Mouse (Mus musculus) forebrain, embryonic 12.5 days (tissue): ENCODE measurements around the gene Nes. TPM values are rescaled to one million over a fixed set of nuclear protein-coding genes. Genes with fewer than 3 reads are reported as not detected.

Experiments
- ATAC-seq: fragments of 200-750 bp; cut with Nextera tagmentation; 2 replicates; pipeline ENCODE4 v1.8.0; 2017; ENCODE audit warnings: moderate TSS enrichment; ENCODE audit not compliant: low FRiP score
- H3K27ac ChIP-seq: fragments of 300-500 bp; sonication (generic); 2 replicates; pipeline ENCODE4 v1.5.1; 2016; ENCODE audit warnings: mild to moderate bottlenecking
- H3K27me3 ChIP-seq: fragments of 300-500 bp; sonication (generic); 2 replicates; pipeline ENCODE4 v1.6.1; 2016; ENCODE audit warnings: mild to moderate bottlenecking
- H3K36me3 ChIP-seq: fragments of 300-500 bp; sonication (generic); replicated peaks from 2 replicates; pipeline ENCODE4 v1.6.1; 2016; ENCODE audit warnings: mild to moderate bottlenecking
- H3K4me1 ChIP-seq: fragments of 300-500 bp; sonication (generic); 2 replicates; pipeline ENCODE4 v1.6.1; 2016
- H3K4me2 ChIP-seq: fragments of 300-500 bp; sonication (generic); 2 replicates; pipeline ENCODE4 v1.6.1; 2016; ENCODE audit warnings: mild to moderate bottlenecking, moderate library complexity
- H3K4me3 ChIP-seq: fragments of 300-500 bp; sonication (generic); replicated peaks from 2 replicates; pipeline ENCODE4 v1.5.1; 2016; ENCODE audit warnings: mild to moderate bottlenecking
- H3K9ac ChIP-seq: fragments of 300-500 bp; sonication (generic); 2 replicates; pipeline ENCODE4 v1.6.1; 2016; ENCODE audit warnings: mild to moderate bottlenecking
- H3K9me3 ChIP-seq: fragments of 300-500 bp; sonication (generic); 2 replicates; pipeline ENCODE4 v1.6.1; 2016
- WGBS: fragments of 180-500 bp; shearing (Covaris S2); methylation state at CpG from one replicate; pipeline ENCODE4 v1.1.7; 2016; 5-methylcytosine and 5-hydroxymethylcytosine counted together
- polyA plus RNA-seq: library from polyadenylated mRNA; unstranded; fragments of >200 nt; fragmentation: Nextera tagmentation; extraction: Ambion mirVana; gene quantifications from 2 replicates; pipeline ENCODE4 v1.2.1, GENCODE M21; 2016

Gene Nes
- polyA plus RNA-seq, 1 experiment from 2014 or later: 148 TPM

DNA sequence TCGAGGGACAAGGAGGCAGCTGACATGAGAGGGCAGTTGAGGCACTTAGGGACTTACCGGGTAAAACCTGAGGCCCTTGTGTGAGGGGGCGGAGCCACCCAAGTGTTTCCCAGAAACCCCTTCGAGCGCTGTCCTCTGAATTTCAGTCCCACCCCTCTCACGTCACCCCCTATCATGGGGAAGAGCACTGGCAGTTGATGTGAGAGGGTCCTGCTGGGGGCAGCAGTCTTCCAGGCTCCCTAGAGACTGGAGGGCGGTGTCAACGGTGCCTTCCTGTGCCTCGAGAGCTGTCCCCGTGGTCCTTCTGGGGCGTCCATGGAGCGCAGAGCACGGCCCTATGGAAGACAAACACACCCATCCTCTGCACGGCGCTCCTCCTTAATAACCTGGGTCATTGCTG, 16.8 kb downstream of the Nes start:
- Histone ChIP-seq H3K27ac (peak overlapping the region; percentile 80), H3K9me3 (no peaks in the 10 kb centered on the region), H3K4me2 (peak overlapping the region; percentile 77), H3K27me3 (peaks cover 42% of the 10 kb centered on the region), H3K9ac (peak overlapping the region; percentile 56), H3K36me3 (no peaks in the 10 kb centered on the region), H3K4me3 (peak overlapping the region; percentile 39), H3K4me1 (peaks cover 56% of the 10 kb centered on the region)
- WGBS: under 1% methylated on average over 15 of the region's 15 CpGs
- peak; percentile 59 for ATAC-seq

DNA sequence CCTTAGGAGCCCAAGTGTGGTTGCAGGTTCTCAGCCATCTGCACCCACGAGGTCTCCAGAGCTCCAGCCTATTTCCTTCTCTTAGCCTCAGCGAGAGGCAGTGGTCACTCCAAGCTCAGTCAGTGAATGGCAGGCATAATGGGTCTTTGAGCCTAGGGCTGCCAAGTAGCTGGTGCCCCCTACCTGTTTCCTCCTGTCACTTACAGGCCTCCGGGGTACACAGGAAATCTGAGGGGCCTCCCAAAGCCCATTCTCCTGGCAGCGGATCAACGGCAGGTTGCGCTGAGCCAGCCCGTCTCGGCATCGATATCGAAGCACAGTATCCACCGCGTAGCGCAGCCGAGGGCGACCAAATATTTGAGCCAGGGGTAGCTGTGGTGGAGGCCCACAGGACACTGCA, 17.2 kb downstream of the Nes start:
- H3K36me3 ChIP-seq: no peaks in the 10 kb centered on the region
- H3K4me3 ChIP-seq: peak overlapping the region; percentile 39
- H3K4me1 ChIP-seq: peaks cover 51% of the 10 kb centered on the region
- H3K4me2 ChIP-seq: peak overlapping the region; percentile 77
- peak overlapping the region; percentile 80 for H3K27ac ChIP-seq
- 7% methylated on average over 15 of the region's 15 CpGs for WGBS
- H3K9ac ChIP-seq: peak overlapping the region; percentile 56
- no peaks in the 10 kb centered on the region for H3K9me3 ChIP-seq
- H3K27me3 ChIP-seq: peaks cover 46% of the 10 kb centered on the region
- peak; percentile 1; the same call in 1 of the 2 replicates for ATAC-seq

DNA sequence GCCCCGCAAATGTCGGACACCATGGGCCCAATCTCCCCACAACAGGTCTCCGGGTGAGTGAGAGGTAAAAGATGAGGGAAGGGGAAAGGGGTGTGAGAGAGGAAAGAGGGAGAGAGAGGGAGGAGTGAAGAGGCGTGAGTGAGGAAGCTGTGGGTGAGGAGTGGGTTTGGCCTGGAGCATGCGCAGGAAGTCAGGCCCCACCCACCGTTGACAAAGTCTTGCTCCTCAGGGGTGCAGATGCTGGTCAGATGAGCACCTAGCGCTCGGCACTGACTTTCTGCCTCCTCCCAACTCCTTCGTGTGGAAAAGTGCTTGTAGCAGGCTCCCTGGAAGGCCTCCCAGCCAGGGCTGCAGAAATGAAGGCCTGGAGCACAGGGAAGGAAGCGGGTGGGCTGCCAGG, 19.1 kb downstream of the Nes start:
- H3K4me3 ChIP-seq: no peak overlapping the region
- H3K4me2 ChIP-seq: no peak overlapping the region; the same call in 1 of the 2 replicates
- no peak for ATAC-seq
- no peaks in the 10 kb centered on the region for H3K9me3 ChIP-seq
- H3K36me3 ChIP-seq: no peaks in the 10 kb centered on the region
- H3K27me3 ChIP-seq: peaks cover 65% of the 10 kb centered on the region
- H3K4me1 ChIP-seq: peaks cover 33% of the 10 kb centered on the region
- 34% methylated on average over 10 of the region's 10 CpGs for WGBS
- H3K9ac ChIP-seq: no peak overlapping the region
- no peak overlapping the region for H3K27ac ChIP-seq

DNA sequence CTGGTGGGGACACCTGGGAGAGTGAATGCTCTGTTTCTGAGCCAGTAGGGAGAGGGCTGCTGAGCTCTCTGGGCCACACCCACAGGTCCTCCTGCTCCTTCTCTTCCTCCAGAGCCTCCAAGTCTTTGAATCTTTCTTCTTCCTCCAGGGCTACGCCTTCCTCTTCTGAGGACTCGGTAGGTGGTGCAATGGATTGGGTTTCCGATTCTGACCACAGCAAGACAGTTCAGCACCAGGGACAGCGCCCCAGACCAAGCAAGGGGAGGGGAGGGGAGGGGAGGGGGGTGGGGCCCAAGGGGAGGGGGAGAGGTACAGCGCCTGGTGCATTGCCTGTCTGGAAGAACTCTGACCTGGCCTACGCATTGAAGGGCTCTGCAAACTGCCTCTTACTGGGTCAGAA, 22.6 kb downstream of the Nes start:
- no peak for ATAC-seq
- peaks cover 98% of the 10 kb centered on the region for H3K27me3 ChIP-seq
- H3K27ac ChIP-seq: no peak overlapping the region
- no peak overlapping the region for H3K4me3 ChIP-seq
- no peak overlapping the region for H3K9ac ChIP-seq
- no peaks in the 10 kb centered on the region for H3K36me3 ChIP-seq
- no peak overlapping the region for H3K4me2 ChIP-seq
- 0% methylated on average over 5 of the region's 6 CpGs for WGBS
- H3K4me1 ChIP-seq: peaks cover 17% of the 10 kb centered on the region
- no peaks in the 10 kb centered on the region for H3K9me3 ChIP-seq

DNA sequence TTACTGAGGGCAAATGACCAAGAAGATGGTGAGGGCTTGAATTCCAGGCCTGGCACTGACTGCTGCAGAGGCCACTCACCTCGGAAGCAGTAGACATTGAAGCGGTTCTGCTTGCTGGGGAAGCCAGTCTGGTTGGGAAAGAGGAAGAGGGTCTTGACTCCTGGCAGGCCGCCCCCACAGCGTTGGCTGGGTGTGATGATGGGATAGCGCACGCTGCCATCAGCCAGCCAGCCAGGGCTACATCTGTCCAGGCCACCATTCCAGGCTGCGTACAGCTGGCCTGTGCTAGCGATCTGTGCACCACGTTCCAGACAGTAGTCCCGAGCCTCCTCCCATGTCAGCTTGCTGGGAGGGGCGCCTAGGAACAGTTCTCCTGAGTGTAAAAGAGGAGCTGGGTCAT, 24.5 kb downstream of the Nes start:
- Histone ChIP-seq H3K9me3 (no peaks in the 10 kb centered on the region), H3K4me1 (peaks cover 33% of the 10 kb centered on the region), H3K27ac (no peak overlapping the region), H3K27me3 (peaks cover 98% of the 10 kb centered on the region), H3K4me2 (no peak overlapping the region), H3K9ac (no peak overlapping the region), H3K36me3 (no peaks in the 10 kb centered on the region), H3K4me3 (no peak overlapping the region)
- WGBS: 26% methylated on average over 11 of the region's 11 CpGs
- ATAC-seq: no peak

DNA sequence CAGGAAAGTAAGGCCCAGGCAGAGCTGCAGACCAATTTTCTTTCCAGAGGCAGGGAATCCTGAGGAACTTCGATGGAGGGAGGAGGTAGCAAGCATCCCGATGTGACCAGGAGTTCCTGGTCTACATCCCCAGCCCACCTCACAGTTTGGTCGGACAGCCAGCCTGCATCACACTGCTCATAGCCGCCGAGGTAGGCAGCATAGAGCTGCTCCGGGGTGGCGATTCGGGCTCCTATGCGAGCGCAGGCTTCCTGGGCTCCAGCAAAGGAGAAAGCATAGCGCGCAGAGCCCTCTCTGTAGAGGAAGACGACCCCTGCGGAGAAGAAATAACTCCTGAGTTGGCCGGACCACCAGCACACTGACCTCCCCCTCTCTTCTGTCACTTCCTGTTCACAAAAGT, 25.5 kb downstream of the Nes start:
- Histone ChIP-seq H3K27me3 (peaks cover 98% of the 10 kb centered on the region), H3K9me3 (no peaks in the 10 kb centered on the region), H3K4me3 (peak overlapping the region; percentile 35), H3K4me1 (peaks cover 38% of the 10 kb centered on the region), H3K4me2 (peak overlapping the region; percentile 53), H3K27ac (no peak overlapping the region), H3K36me3 (no peaks in the 10 kb centered on the region), H3K9ac (no peak overlapping the region)
- no peak for ATAC-seq
- WGBS: 2% methylated on average over 15 of the region's 15 CpGs

DNA sequence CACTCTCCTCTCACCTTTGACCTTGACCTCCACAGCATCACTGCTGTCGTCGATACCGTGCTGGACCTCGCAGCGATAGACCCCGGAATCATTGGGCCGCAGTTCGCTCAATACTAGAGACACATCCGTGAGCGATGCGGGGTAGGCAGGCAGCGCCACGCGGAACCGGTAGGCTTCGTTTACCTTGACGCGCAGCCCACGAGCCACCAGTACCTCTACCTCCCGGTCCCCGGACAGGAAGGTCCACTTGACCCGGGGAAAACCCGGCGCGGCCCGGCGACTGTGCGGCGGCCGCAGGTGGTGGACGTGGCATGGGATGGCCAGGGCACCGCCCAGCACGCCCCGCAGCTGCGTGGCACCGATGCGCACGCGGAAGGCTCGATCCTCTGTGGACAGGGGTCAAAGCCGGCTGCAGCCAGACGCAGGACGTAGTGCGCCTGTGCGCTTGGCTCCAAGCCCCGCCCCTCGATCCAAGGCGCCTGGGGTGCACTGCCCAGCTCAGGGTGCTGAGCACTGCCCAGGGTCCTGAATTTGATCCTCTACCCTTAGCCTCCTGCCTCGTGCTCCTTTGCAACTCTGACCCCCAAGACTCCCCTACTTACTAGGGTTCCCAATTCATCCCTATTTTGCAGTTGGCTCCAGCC, 26.2 kb downstream of the Nes start:
- peak overlapping the region; percentile 44; the same call in 1 of the 2 replicates for H3K9ac ChIP-seq
- WGBS: under 1% methylated on average over 49 of the region's 49 CpGs
- no peaks in the 10 kb centered on the region for H3K36me3 ChIP-seq
- peak overlapping the region; percentile 35 for H3K4me3 ChIP-seq
- H3K9me3 ChIP-seq: no peaks in the 10 kb centered on the region
- H3K4me1 ChIP-seq: peaks cover 40% of the 10 kb centered on the region
- H3K4me2 ChIP-seq: peak overlapping the region; percentile 53
- no peak overlapping the region for H3K27ac ChIP-seq
- ATAC-seq: no peak
- peaks cover 100% of the 10 kb centered on the region for H3K27me3 ChIP-seq

DNA sequence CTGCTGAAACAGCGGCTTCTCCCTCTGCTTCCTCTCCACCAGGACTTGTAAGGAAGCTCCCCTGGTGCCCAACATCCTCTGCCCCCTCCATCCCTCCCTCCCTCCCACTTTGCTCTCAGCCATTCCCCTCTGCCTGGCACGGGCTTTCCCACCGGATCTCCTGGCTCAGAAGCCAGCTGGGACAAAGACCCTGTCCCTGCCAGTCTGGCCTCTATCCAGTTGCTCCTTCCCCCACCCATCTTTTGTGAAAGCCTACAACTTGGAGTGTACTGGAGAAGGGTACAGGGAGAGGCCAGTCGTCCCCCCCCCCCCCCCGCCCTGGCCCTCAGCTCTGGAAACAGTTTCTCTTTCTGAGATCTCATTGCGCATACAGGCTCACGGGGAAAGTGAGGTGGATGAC, 27.9 kb downstream of the Nes start:
- no peak for ATAC-seq
- peak overlapping the region; percentile 48; the same call in 1 of the 2 replicates for H3K4me3 ChIP-seq
- H3K36me3 ChIP-seq: no peaks in the 10 kb centered on the region
- 4% methylated on average over 7 of the region's 7 CpGs for WGBS
- H3K9ac ChIP-seq: no peak overlapping the region
- no peak overlapping the region for H3K27ac ChIP-seq
- no peaks in the 10 kb centered on the region for H3K9me3 ChIP-seq
- peaks cover 46% of the 10 kb centered on the region for H3K4me1 ChIP-seq
- H3K27me3 ChIP-seq: peaks cover 100% of the 10 kb centered on the region
- H3K4me2 ChIP-seq: peak overlapping the region; percentile 84

DNA sequence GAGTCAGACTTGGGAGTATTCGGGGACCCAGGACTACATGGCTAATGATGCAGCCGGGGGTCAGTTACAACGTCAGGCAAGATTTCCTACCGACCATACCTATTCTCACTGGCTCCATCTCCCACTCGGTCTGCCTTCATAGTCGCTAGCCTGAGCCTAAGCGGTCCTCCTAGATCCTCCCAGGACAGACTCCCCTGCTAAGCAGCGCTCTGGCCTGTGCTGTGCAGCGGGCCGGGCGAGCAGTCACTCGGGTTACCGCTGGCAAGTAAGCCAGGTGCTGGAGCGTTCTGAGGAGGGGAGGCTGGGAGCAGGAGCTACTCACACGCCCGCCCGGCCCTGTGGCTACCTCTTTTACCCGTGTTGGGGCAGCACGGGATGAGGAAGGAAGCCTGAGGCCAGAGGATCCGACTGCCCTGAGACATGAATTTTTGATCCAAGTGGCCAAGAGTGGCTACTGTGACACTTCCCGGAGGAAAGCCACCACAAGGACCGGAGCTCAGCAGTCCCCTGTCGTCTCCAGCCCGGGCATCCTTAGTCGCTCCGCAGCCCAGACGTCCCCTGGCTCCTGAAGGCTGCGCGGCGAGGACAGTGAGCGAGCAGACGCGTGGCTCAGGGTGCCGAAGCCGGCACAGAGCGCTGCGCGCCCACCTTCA, 28.5 kb downstream of the Nes start:
- ATAC-seq: no peak
- WGBS: under 1% methylated on average over 38 of the region's 38 CpGs
- peak overlapping the region; percentile 59 for H3K9ac ChIP-seq

DNA sequence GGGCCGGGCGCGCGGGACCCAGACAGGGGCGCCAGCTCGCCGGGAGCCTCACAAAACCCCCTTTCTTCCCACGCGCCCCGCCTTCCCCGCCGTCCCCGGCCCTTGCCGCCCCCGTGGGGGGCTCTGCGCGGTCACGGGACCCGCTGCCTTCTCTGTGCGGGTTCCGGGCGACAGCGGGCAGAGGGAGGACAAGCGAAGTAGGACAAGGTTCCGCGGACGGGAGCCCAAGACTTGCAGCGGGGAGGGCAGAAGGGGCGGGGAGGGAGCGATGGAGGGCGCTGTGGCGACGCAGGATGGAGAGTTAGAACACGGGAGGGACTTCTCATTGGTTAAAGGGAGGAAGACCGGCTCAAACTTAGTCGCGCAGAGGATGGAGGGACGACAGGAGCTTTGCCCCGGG, 29.3 kb downstream of the Nes start, which contains the start of gene Bcan:
Bcan (minus strand) TSS at position 50 of the 400 bp plus-strand sequence.
- no peaks in the 10 kb centered on the region for H3K9me3 ChIP-seq
- H3K36me3 ChIP-seq: no peaks in the 10 kb centered on the region
- no peak within 1 kb of the TSS for H3K27ac ChIP-seq
- ATAC-seq: peak; percentile 6; the same call in 1 of the 2 replicates
- H3K4me3 ChIP-seq: peak within 1 kb of the TSS; percentile 48
- peak within 1 kb of the TSS; percentile 84 for H3K4me2 ChIP-seq
- under 1% methylated on average over 39 of the region's 39 CpGs for WGBS
- peak within 1 kb of the TSS; percentile 59 for H3K9ac ChIP-seq
- peaks cover 46% of the 10 kb centered on the region for H3K4me1 ChIP-seq
- H3K27me3 ChIP-seq: peaks cover 92% of the 10 kb centered on the region

More for the DNA sequence above, 28.5 kb downstream of the Nes start:
- no peaks in the 10 kb centered on the region for H3K36me3 ChIP-seq
- peaks cover 100% of the 10 kb centered on the region for H3K27me3 ChIP-seq
- peaks cover 46% of the 10 kb centered on the region for H3K4me1 ChIP-seq
- H3K27ac ChIP-seq: no peak overlapping the region
- H3K9me3 ChIP-seq: no peaks in the 10 kb centered on the region
- H3K4me3 ChIP-seq: peak overlapping the region; percentile 48
- peak overlapping the region; percentile 84 for H3K4me2 ChIP-seq

DNA sequence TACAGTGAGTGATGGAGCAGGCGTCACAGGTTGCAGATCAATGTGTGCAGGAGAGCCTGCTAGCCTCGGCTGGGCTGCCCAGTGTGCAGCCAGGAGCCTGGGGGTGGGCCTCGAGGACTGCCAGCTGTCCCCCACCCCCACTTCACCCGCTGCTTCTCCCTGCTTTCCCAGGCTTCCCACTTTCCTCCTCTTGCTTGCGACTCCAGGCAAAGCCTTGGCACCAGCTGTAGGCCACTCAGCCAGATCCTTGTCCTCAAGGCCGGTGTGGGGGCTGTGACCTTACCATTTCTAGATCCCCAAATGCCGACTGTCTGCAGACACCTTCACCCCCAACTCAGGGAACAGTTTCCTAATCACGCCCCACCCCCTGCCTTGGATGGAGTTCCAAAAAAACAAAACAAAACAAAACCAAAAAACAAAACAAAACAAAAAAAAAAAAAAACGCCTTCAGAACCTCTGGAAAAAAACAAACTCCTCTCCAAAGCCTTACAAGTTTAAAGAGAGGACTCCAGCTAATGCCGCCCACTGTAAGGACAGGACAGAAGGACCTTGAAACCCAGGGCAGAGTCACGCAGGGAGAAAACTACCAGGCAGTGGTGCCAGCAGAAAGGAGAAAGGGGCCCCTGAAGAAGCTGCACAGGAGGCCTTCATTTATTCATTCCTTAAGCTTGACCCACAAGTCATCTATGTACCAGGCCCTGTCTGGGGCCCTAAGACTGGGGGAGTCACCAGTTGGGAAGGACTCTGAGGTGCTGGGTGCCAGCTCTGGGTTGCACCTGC, 30.1 kb downstream of the Nes start:
- peaks cover 44% of the 10 kb centered on the region for H3K4me1 ChIP-seq
- ATAC-seq: no peak
- H3K9me3 ChIP-seq: peaks cover 3% of the 10 kb centered on the region; the same call in 1 of the 2 replicates
- 14% methylated on average over 11 of the region's 11 CpGs for WGBS
- peak overlapping the region; percentile 84 for H3K4me2 ChIP-seq
- no peaks in the 10 kb centered on the region for H3K36me3 ChIP-seq
- no peak overlapping the region for H3K27ac ChIP-seq
- H3K9ac ChIP-seq: no peak overlapping the region
- peaks cover 91% of the 10 kb centered on the region for H3K27me3 ChIP-seq
- peak overlapping the region; percentile 48; the same call in 1 of the 2 replicates for H3K4me3 ChIP-seq
